Mouse (Mus musculus) adrenal gland (tissue): ENCODE data around the gene Dnase1.

ENCODE experiments used
- intact Hi-C: fragments of 180-260 bp; cut with DNase I; formaldehyde crosslinking; loops from one replicate; pipeline ENCODE4 v1.15.1; 2025
- microRNA-seq, 2 experiments: library from miRNA; unstranded; fragments of <30 nt; microRNA quantifications; one replicate each; pipeline ENCODE4; 2019

The Dnase1 gene

DNA sequence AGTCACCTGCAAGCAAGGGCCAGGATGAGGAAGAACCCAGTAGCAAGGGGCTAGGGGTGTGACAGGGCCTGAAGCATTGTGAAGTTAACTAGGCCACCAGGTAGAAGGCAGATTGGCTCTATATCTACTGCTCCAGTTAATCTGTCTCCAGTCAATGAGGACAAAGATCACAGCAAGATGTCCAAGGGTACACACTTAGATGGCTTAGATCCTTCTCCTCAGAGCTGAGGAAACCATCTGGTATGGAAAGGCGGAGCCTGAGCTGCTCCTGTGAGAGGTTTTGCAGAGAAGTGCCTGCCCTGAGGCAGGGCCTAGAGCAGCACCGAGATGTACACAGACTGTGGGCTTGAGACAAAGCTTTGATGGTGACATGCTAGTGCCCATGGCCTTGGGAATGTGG, 7.4 kb downstream of the Dnase1 start:
- intact Hi-C loops, result no loop called here

DNA sequence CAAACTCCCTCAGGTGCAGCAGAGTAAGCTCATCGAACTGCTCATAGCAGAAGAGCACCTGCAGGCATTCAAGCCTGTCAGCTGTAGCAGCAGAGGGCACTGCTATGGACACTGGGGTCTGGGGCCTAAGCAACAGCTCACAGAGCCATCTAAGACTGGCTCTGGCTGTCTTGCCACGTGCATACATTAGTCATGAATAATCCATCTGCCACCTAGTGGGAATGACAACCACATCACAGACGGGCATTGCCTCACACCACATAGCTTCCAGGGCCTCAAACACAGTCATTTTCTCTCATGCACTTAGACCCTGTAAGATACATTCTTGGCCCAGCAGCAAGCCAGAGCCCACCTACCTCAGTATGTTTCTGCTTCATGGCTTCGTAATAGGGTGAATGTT, 8.8 kb downstream of the Dnase1 start:
- intact Hi-C loops, result no loop called here

DNA sequence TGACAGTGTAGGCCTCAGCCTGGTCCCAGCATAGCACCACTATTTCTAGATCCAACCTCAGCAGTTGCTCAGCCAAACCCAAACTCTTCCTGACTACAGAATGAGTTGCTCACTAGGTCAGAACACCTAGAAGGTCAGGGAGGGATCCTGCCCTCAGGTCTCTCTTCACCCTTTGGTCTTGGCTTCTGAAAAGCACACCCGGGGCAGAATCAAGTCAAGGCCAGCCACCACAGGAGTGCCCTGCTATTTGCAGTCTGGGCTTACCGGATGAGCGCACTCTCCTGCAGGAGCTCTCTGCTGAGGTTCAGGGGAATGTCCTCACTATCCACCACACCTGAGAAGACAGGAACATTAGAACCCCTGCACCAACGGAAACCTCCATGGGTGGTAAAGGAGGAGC, 15.9 kb downstream of the Dnase1 start:
- intact Hi-C loops, result no loop called here

DNA sequence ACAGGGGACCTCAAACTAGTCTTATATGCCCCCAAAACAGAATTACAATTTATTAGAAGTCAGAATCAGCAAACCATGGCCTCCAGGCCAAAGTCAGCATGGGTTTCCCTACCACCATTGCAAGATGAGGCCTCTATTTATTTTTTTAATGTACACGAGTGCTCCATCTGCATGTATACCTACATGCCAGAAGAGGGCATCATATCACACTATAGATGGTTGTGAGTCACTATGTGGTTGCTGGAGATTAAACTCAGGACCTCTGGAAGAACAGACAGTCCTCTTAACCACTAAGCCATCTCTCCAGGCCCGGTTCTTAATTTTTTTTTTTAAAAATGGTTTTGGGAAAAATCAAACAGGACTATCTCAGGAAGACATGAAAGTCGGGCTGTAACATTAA, 17.1 kb downstream of the Dnase1 start:
- intact Hi-C loops, result no loop called here

DNA sequence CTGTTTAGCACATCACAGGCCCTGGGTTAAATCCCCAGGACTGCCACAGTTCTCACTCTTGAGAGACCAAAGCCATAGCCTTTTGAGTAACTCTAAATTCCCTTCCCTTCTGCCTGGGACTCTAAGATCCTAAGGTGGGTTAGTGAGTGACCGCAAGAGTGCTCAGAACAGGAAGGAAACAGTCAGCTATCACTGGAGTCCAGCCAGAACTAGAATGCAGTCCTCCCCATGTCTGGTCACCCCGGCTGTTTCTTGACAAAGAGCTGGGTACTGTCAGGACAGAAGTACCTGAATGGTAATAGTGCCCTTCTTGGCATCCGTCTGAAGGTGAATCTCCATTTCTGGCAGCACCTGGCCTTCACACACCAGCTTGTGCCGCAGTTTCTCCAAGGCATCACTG, 28.2 kb downstream of the Dnase1 start:
- intact Hi-C loops, result loop anchor here (5.0 kb wide), 1 partner anchor 222 kb away; no protein-coding TSS in a partner anchor

DNA sequence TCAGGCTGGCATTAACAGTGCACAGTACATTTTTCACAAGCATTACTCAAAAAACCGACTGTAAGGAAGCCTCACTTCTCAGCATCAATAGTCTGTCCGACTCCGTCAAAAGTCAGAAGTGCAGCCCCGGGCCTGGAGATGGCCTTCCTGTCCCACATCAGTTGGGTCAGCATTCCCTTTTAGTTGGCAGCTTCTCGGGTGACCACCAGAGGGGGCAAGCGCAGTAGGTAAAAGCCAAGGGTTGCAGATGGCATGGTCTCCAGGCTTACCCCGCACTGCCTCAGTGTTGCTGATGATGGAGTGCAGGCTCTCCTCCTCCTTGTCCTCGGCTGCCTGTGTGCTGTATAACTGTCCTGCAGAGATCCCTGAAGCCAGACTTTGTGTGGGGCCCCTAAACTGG, 31.8 kb downstream of the Dnase1 start:
- intact Hi-C loops, result loop anchor here (5.0 kb wide), 1 partner anchor 219 kb away; no protein-coding TSS in a partner anchor

DNA sequence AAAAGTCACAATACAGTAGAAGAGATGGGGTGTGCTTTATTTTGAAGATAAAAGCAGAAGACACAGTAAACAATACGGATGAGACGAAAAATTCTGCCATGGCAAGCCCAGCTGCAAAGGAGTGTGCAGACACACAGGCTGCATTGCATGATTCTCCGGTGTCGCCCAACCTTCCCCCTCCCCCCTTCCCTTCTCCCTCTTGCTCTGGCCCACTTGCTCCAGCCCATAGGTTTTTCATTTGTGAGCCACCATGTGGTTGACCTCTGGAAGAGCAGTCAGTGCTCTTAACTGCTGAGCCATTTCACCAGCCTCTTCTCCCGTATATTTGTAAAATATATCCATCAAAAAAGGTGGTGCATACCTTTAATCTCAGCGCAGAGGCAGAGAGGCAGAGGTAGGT, 37.6 kb downstream of the Dnase1 start:
- intact Hi-C loops, result loop anchor here (10.0 kb wide), 1 partner anchor 229 kb away; the partner anchor contains the start of gene Zfp174

DNA sequence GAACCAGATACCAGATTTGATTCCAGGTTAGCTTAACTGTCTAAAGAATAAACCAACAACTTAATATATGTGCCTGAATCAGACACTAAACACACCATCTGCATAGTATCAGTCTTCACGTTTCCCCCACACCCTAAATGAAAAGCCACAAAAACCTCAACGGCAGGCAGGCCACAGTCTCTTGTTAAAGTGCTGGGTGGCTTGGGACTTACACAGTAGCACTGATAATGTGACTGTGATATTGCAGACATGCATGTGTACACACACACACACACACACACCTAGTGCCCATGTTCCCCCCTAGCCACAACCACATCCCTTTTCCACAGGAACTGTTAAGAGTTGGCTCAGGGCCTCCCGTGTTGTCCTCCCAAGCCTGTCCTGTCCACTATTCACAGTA, 38.1 kb downstream of the Dnase1 start:
- intact Hi-C loops, result loop anchor here (10.0 kb wide), 1 partner anchor 230 kb away; the partner anchor contains the start of gene Zfp174

DNA sequence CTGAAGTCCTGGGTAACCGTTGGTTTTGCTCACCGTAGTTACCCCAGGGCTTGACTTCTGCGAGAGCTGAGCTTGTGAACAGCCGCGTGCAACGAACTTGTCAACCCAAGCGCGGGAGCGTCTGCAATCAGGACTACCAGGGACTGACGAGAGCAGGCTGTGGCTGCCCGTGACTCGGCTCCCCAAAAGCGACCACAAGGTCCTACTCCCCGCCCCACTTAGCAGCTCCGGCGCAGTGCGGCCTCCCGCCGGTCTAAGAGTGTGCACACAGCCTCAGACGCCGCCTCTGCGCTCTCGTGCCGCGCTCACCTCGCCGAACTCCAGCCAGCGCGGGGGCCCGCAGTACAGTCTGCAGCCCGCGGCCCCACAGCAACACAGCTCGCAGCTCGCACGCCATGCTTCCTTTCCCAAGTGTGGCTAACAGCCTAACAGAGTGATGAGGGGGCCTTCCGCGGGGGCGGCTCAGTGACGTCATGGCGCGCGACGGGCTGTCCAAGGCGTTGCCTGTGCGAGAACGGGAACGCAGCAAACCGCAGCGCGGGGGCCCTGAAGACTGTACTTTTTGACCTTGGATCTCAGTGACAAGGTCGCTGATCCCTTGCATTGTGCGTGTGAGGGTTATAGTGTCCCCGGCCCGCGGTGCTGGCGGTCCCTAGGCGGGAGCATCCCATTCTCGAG, 40.8 kb downstream of the Dnase1 start, which contains the start of gene Trap1:
Gene Trap1, minus strand, starts transcription at position 444 of the 678 bp plus-strand sequence.
- intact Hi-C loops, result loop anchor here (10.0 kb wide), 1 partner anchor 233 kb away; the partner anchor contains the start of gene Zfp174

DNA sequence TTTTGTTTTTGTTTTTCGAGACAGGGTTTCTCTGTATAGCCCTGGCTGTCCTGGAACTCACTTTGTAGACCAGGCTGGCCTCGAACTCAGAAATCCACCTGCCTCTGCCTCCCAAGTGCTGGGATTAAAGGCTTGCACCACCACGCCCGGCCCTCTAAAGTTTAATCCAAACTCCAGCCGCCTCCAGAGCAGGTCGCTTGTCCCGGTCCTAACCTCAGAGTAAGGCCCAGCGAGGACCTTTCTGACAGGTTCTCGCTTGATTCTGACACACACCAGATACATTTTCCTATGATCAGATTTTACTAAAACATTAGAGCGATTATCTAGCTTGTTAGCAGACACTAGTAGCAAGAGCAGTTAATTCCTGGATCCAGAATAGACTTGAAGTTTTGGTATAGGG, 41.6 kb downstream of the Dnase1 start:
- intact Hi-C loops, result loop anchor here (10.0 kb wide), 1 partner anchor 234 kb away; the partner anchor contains the start of gene Zfp174

DNA sequence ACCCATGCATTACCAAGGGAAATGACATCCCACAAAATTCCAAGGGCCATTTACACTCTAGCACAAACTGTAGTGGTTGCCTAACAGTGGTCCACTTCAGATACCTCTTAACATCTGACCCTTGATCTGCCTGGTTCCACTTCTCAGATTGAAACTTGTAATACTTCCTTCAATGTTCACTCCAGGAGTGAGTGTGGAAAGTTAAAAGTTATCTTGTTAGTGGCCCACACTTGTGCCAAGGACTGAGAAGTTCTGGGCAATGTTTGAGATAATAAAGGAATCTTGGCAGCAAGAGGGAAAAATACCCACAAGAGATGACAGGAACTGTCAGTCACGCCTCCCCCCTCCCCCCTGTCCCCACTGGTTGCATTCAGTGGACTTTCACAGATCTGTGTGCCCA, 42.9 kb downstream of the Dnase1 start:
- intact Hi-C loops, result loop anchor here (5.0 to 10.0 kb wide), 2 partner anchors 133 to 235 kb away; partner anchors contain the start of genes Crebbp and Zfp174

DNA sequence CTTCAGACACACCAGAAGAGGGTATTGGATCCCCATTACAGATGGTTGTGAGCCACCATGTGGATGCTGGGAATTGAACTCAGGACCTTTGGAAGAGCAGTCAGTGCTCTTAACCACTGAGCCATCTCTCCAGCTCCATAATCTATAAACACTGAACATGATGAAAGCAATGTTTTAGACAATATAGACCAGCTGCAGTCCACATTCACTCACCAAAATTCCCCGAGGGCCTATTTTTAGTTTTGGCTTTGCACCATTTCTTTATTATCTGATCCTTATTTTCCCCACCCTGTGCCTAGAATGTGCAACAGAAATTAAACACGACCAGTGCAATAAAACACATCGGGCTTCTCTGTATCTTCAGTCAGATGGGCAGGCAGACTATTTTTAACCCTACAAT, 43.7 kb downstream of the Dnase1 start:
- intact Hi-C loops, result loop anchor here (5.0 kb wide), 1 partner anchor 132 kb away; the partner anchor contains the start of gene Crebbp

DNA sequence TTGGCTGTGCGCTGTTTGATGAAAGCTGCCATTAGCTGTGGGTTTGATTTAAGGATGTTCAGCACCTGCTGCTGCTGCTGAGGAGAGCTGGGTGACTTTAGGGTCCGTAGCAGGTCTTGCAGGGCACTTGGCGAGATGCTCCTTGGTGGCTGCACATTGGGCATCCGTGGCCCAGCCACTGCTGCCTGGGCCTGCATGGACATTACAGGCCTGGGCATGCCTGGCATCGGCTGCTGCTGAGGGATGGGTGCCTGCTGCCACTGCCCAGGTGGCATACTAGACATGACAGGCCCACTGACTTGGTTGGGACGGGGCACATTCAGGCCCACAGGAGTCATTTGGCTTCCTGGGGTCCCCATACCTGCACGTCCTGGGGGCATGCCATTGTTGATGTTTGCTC, 48.3 kb downstream of the Dnase1 start:
- intact Hi-C loops, result no loop called here

DNA sequence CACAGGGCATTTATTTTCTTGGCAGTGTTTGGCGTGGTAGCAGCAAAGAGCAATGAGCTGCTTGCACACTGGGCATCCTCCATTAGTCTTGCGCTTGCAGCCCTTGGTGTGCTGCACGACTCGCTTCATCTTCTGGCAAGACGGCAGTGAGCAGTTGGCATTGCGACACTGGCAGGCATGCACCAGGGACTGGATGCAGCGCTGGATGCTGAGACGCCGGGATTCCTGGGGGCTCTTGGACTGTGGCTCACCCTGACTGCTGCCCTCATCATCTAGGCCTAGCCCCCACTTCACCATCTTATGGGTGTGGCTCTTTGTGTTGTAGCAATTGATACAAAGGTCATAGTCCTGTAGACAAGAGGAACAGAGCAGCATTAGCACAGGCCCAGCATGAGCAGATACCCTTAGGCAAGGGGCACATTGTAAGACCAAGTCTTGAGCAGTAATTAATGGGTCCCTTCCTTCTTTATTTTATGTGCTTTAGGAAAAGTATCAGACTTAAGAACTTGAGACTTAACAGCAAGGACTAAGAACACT, 49.2 kb downstream of the Dnase1 start:
- intact Hi-C loops, result no loop called here

DNA sequence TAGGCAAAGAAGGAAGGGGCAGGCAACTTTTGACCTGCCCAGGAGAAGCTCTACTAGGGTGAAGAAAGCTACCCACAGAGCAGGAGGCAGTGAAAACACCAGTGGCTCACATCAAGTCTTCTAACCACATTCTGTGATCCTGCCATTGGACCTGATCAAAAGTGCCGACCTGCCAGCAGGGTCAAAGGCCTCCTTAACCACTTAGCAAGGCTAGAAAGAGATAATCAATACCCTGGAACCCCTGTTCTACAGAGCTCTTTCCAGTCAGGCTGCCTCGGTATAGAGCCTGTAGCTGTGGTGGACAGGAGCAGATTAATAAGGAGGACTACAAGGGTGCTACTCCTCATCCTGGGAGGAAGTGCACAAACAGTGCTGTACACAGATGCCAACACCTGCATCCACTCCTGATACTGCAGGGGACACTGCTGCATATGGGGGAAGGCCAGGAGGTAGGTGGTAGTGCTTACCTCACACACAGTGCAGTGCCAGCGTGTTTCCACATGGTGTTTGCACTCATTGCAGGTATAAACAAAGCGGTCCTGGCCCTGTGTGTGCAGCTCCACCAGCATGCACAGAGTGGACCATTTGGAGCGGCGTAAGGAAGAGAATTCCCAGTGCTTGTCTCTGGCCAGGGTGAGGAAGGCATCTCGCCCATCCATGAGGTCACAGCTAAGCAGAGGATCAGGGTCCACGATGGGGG, 50.6 kb downstream of the Dnase1 start:
- intact Hi-C loops, result no loop called here

Small RNA genes within 50 kb of the gene (microRNA-seq; reads per million reads assigned to microRNA genes)
- gene Gm23413, result 0 reads per million in 2 experiments
